Mouse (Mus musculus): ENCODE measurements at regions not wholly inside any gene's neighbourhood (a gene's known extent, or its start where the extent isn't known, plus 50 kb on each side); places are given as distances from the start of the nearest gene placed in this dataset.

DNA sequence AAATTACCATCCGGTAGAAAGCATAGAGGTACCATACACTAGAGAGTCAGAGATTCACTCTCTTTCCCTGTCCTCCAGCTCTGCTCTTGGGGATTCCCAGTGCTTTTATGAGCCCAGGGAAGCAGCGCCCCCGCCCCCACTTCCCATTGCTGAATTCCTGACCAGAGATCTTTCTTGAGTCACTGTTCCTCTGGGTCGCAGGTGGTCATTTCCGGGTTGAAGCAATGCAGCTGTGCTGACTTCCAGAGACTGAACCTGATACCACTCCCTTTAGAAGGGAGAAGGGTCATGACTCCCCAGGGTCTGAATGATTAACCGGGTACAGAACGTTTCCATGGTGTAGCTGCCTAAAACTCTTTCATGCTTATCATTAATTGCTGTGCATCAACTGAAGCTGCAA is 128.9 kb downstream of the Cd83 start:
- peak; percentile 30 for DNase-seq (ENCODE audit: low read depth, low spot score)

DNA sequence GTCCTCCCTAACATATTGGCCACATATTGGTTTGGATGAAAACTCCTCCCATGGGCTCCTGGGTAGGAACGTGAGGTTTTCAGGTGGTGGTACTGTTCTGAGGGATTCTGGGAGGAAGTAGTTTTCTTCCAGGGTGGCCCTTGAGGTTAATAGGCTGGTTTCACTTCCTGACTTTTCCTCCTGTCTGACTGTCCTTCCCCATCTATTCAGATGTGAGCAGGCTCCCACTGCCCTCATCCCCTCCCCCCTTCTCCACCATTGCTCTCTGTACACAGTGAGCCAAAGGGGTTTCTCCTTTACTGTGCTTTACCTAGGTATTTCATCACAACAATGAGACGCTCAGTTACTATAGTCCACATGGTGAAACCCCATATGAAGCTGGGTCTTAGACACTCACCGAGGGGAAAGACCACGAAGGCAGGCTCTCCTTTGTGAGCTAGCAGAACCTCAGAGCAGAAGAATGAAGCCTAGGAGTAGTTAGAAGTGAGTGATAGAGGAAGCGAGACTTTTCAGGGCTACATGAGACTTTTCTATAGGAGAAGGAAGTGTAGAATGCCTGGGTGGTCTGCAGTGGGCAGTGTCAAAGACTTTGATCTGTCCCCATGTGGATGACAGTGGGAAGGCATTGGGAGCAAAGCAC is 135.3 kb downstream of the Cd83 start:
- no peak for DNase-seq (ENCODE audit: low read depth, low spot score)

DNA sequence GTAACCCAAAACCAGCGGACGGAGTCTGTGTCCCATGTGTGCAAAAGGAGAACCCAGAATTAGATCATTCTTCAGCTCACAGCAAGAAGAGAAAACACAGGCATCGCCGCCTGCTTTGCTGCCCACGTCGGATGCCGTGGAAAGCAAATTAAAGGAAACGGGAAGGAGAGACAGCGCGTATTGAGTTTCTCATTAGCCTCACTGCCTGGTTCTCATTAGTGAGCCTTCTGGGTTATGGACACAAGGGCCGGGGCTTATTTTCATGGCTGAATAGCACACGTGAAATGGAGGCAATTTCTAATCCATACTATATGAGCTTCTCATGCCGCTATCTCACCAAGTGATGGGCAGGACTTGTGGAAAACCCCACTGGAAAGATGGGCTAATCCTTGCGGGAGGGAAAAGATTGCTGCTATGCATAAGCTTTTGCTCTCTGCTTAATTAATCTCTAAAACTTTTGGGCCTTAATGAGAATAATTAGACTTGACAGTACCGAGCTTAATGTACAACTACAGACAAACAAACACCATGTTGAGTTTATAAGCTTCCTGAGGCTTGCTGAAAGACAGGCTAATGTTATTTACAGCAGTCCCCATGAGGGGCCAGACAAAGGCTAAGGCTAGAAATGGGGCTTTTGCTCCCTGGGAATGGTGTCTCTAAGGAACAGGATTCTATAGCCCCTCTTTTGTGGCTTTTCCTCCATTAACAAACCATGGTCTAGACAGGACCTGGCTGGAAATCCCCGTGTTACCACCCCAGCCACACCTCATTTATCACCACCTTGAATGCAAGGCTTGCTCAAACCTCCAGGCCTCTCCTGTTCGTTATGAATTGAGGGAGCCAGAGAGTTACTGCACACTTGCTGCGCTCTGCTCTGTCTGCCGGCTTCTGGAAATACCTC is 145.8 kb downstream of the Cd83 start:
- peak; percentile 89 for DNase-seq (ENCODE audit: low read depth, low spot score)

DNA sequence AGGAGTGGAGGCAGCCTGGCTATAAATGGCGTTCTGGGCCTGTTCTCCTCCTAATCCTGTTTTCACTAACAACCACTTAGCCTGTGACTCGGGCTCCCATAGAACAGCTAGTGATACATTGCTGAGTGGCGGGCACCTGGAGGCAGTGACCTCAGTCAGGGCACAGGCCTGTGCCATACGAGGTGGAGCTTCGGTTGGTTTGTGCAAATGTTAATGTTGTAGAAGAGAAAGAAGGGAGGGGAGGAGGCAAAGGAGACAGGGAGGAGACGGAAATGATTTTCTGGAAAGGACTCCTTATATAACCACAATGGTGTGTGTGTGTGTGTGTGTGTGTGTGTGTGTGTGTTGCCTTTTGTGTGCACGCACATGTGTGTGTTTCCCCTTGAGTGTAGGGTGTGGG is 148.4 kb downstream of the Cd83 start:
- no peak for DNase-seq (ENCODE audit: low read depth, low spot score)

DNA sequence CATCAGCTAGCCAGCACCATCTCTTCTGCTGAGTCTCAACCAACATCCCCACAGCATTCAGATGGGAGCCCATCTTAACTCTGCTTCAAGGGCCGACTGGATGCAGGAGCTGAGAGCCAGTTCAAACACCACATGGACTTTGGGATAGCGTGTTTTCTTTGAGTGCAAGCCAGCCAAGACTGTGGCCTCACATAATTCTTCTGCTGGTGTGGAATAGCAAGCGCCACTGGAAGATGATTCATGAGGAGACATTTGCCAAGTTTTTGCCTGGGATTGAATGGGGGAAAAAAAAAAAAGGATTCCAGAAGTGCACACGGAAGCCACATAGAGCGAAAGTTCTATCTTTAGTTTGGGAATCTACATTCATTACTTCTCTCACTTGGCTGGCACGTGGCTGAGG is 150.7 kb downstream of the Cd83 start:
- no peak for DNase-seq (ENCODE audit: low read depth, low spot score)

DNA sequence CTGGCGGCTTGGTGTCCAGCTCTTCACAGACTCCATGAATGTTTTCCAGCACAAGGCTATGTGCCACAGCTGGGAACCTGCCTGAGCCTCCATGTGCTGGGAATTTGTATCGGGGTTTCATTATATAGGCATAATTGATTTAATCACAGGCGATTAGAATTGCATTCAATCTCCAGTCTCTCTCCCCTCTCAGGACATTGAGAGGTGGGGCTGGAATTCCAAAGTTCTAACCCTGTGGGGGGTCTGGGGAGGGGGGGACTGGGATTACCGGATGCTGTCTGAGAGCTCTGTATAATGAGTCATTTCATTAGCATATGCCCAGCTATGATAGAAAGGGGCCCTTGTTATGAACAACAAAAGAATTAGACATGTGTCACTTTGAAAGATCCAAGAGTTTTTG is 151.9 kb downstream of the Cd83 start:
- no peak for DNase-seq (ENCODE audit: low read depth, low spot score)

DNA sequence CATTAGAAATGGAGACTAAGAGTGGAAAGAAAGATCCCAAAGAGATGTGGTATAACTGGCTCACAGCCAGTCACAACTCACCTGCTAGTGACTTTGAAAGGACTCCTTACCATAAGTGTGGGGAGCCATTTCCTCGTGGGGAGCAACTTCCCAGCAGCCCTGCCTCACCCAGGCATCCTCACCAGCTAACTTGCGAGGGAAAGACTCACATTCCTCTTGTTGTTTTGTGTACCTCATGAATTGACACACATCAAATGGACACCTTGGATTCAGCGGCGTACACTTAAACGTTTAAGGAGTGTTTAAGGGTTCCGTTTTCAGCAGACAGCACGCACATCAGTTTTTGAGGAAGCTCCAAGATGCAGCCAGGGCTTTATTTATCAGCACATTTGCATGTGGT is 154.0 kb downstream of the Cd83 start:
- no peak for DNase-seq (ENCODE audit: low read depth, low spot score)

DNA sequence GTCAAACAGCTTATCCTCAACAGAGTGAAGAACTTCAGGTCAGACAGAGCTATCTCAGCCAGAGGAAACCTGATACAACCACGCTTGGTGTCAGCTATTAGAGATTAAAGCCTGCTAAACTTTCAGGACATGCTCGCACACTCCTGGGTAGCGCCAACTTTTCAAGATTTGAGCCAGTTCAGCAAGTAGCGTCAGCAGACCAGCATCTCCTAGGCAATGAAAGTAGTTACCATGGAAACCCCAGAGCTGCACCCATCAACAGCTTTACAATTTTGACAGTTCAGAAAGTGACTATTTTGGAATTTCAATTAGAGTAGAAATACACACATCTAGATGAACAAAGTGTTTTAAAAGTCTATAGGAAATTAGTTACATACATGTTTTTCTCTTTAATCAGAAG is 154.8 kb downstream of the Cd83 start:
- no peak for DNase-seq (ENCODE audit: low read depth, low spot score)

DNA sequence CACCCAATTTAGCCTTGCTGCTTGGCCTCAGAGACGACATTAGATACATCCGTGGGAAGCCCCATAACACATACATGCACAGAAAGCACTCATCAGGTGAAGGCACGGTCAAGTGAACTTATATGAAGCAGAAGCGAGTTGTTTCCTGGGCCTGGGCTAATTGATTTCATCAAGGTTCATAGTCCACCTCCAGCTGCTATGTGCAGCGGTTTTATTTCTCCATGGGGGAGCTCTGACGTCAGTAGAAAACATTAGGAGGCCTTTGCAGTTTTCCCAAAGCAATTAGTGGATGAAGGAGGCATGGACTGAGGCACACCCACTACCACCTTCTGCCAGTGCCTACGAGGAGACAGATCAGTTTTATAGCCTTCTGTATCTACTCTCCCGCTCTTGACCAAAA is 157.2 kb downstream of the Cd83 start:
- DNase-seq (ENCODE audit: low read depth, low spot score), result no peak

DNA sequence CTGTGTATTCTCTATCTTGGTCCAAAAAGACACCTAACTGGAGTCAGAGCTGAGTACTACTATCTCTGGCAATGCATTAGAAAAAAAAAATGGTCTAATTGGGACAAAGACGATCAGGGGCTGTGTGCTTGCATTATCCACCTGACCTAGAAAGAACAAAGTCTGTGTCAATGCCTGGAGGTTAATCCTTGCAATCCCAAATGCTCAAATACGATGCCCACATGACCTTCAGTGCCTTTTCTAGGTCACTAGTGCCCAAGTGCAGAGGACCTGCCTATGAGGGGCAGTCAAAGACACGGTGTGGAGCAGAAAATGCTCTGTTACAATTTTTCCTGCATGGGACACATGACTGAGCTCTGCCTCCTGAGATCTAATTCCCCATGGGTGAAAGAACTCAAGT is 164.0 kb downstream of the Cd83 start:
- no peak for DNase-seq (ENCODE audit: low read depth, low spot score)

DNA sequence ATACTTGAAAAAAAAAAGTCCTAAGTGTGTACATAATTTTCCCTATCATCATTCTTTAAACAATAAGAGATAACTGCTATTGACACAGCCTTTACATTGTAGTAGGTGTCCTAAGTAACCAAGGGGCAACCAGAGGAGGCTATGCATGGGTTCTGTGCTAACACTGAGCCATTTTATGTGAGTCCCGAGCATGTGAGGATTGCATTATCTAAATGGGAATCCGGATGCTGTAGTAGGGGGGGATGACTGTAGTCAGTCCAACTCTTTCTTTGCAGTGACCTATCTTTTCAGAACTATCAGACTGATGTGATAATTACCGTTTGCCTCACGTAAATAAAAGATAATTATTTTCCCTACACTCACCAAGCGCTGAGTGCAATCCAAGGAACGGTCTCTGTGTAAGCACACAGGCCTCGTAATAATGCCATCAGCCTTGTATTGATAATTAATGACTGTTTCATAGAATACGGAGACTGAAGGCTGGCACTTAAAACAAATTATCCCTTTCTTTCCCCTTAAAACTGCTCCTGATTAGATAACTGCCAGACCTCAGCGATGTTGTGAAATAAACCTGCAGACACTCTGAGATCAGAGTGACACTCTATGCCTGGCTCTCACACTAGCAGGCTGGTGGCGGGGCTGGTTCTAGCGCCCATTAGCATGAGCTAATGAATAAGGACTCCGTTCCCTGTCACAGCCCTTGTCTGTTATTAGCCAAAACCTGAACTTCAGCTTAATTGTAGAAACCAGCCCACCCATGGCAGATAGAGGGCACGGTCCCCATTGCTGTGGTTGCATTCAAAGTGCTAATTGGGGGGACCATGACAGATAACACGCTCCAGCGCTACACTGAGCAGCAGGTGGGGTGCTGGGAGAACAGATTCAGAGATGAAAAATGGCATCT is 165.4 kb downstream of the Cd83 start:
- DNase-seq (ENCODE audit: low read depth, low spot score), result no peak

DNA sequence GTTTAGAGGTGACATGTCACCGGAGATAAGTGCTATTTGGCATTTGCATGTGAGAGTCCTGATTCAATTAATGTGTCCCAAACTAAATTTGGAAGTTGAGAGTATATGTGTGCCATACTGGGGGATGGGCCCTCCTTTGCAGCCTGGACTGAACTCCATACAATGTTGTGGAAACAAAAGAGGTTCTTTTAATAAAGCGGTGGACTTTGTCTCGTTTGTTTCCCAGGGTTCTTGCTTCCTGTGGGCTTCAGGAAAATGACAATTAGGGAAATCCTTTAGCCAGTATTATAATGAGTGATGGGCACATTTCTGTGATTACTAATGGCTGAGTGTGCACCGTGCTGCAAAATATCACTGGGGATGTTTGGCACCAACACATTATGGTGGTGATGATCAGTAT is 167.9 kb downstream of the Cd83 start:
- no peak for DNase-seq (ENCODE audit: low read depth, low spot score)

DNA sequence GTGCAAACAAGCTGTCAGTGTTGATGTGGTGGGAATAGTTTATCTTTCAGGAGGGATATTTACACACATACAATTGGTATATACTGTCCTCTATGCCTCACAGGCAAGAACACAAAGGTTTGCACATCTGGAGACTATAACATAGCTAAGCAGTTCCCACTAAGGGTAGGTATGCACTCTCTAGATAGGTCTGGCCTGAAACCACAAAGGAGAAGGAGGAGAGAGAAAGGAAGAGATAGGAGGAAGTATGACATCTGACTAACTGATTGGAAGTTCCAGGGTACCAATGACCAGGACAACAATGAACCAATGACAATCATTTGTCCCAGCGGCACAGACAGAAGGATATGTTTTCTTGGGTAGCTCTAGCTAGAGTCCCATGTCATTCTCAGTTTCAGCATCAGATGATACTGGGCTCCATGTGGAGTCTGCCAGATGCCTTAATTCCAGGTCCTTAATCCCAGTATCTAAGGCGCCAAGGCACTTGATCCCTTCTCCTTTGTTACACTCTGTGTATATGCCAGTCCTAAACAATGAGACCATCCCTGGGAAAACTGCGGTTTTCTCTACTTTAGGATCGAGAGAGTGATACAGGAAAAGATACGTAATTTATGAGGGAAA is 168.5 kb downstream of the Cd83 start:
- DNase-seq (ENCODE audit: low read depth, low spot score), result no peak

DNA sequence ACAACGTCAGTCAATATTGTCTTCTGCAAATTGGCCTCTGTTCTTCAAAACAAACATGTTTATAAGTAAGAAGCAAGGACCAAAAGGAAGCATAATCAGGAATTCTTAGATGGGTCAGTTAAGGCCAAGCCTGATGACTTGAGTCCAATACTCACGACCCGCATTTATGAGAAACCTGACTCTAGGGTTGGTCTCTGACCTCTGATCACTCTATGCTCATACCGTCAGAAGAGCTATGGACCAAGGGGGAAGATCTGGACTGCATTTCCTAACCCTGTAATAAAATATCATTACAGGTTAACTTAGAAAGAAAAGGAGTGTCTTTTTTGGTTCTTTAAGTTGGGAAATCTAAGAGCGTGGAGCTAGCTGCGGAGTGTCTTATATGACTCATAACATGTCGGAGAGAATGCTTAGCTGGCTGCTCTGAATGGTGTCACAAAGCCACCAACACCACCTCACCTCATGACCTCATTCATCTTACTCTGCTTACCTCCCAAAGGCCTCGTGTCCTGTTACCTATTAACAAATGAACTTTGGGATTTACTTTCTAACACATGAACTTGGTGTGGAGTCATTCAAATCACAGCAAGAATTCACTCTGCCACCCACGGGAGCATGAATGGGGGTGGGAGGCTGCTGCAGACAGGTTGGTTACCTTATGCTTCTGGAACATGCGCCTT is 170.3 kb downstream of the Cd83 start:
- no peak for DNase-seq (ENCODE audit: low read depth, low spot score)

DNA sequence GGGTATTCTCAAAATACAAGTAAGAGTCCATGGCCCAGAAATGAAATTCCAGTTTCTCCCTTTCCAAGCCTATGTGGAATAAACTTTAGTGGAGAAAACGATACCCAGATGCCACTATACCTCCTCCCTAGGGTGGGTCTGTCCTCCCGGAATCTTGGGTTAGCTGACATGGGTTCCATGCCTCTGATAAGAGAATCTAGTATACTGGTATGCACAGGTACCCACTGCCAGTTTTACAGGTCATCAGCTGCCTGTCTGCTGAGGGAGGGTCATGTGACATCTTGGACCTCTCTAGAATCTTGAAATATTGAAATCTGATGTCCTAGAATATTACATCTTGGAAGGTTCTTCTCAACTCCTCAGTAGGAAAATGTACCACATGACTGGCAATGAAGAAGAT is 172.5 kb downstream of the Cd83 start:
- no peak for DNase-seq (ENCODE audit: low read depth, low spot score)

DNA sequence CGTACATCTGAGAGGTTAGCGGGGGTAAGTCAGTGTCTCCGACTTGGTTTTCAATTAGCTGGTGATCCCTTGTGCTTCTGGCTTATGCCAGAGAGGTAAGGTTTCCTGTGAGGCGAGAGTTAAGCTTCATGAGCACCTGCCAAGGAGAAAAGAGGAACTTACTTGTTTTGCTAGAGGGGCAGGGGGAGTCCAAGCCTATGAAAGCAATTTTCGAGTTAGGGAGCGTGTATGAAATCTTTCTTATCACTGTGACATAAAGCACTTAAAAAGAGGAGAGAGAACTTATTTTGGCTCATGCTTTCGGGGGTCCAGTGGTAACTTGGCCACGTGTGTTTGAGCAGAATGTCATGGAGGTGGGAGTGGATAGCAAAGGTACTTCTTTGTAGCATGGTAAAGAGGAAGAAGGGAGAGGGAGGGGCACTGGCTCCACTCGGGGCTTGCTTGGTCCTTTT is 174.6 kb downstream of the Cd83 start:
- no peak for DNase-seq (ENCODE audit: low read depth, low spot score)

DNA sequence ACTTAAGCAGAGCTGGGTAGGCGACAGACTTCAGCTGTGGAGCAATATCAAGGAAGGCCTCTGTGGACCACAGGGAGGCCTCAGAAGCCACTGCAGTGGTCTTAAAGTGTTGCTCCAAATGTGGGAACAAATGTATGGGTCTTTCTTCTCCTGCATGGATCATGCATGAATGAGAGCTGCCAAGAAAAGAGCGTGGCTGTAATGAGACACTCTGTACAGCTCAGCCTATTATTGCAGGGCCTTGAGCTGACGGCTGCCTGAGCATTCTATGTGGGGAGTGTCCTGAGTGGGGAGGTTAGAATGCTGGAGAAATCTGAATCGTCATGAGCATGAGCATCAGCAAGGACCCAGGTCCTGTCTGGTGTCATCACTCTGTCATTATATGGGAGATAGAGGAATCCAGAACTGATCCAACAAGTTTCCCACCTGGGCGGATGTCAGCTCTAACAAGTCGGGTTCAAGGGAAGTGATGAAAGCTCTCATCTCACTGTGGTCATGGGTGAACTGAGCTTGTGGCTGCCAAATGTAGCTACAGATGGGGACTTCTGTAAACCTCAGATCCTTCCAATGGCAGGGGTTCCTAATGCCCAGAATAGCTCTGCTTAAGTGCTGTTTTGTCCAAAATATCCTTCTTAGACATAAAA is 176.6 kb downstream of the Cd83 start:
- DNase-seq (ENCODE audit: low read depth, low spot score), result no peak

DNA sequence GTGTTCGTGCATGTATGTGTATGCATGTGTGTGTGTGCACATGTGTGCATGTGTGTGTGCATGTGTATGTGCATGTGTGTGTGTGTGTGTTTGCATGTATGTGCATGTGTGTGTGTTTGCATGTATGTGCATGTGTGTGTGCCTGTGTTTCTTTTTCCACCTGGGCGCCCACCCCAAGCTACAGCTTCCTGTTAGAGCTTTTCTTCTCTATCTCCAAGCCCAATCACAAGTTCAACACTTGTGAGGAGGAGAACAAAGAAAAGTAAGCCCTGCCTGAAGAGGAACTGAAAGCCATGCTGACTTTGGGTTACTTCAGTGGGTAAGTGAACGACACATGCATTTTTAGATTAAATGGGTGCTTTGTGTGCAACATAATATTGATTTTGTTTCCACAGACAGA is 177.4 kb downstream of the Cd83 start:
- DNase-seq (ENCODE audit: low read depth, low spot score), result no peak

DNA sequence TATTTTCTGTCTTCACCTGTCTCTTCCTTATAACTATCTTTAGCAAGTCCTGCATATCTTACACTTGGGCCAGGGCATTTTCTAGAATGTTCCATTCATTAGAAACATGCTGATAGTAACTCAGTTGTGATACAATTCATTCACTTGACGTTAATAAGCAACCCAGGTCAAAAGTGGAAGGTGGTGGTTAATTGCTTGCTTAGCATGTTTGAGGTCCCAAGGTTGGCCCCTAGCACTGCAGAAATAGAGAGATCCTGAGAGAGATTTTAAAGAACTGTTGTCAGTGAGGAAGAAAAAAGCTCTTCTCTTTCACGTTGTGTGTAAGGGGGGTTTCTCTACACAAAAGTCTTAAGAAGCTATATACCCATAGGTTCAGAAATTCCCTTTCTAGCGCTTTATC is 178.7 kb downstream of the Cd83 start:
- no peak for DNase-seq (ENCODE audit: low read depth, low spot score)

DNA sequence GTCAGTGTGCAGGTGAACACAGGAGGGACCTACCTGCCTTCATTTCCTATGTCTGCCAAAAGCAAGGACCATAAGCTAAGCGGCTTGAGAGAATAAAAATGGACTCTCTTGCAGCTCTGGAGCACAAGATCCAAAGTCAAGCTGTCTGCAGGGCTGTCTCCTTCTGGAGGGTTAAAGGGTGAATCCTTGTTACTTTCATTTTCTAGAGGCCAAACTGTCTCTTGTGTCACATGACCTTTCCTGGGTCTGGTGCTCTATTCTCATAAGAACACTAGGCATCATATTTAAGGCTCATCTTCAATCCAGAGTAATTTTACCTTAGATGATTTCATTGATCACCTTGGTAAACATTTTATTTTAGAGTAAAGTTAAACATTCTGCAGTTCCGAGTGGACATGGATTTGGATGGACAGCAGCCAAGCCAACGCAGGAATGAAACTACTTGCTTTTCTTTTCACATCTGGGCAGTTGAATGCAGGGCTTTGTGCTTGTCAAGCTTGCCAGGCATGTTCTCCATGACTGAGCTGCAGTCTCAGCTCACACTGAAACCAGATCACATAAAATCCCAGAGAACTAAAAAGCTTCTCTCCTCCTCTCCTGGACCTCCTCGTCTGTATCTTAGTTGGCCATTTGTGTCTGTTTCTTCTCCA is 180.8 kb downstream of the Cd83 start:
- no peak for DNase-seq (ENCODE audit: low read depth, low spot score)

Measured in forelimb bud, embryonic 11.5 days (tissue).